Mouse (Mus musculus) heart, adult 11 months (tissue): Measurements from ENCODE around the gene Dleu7.

ENCODE experiments used
- DNase-seq: peaks from one replicate; pipeline ENCODE4 v3.0.0; 2022

Dleu7 gene

DNA sequence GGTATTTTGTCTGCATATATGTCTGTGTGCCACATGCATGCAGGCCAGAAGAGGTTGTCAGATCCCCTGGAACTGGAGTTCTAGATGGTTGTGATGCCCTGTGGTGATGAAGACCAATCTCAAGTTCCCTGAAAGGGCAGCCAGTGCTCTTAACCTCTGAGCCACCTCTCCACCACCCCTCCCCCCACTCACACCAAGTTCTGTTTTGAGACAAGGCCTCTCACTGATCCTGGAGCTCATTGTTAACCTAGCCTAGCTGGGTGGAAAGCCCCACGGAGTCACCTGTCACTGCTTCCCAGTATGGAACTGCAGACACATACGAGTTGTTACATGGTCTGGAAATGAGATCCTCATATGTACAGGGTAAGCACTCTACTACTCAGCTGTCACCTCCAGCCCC is 9.9 kb downstream of the Dleu7 start:
- DNase-seq, result no peak

GRCm38 (mm10) chr14:62273604-62274003 is 19.2 kb downstream of the Dleu7 start:
- no peak for DNase-seq

GRCm38 (mm10) chr14:62270698-62271396 is 22.0 kb downstream of the Dleu7 start:
- DNase-seq, result no peak

DNA sequence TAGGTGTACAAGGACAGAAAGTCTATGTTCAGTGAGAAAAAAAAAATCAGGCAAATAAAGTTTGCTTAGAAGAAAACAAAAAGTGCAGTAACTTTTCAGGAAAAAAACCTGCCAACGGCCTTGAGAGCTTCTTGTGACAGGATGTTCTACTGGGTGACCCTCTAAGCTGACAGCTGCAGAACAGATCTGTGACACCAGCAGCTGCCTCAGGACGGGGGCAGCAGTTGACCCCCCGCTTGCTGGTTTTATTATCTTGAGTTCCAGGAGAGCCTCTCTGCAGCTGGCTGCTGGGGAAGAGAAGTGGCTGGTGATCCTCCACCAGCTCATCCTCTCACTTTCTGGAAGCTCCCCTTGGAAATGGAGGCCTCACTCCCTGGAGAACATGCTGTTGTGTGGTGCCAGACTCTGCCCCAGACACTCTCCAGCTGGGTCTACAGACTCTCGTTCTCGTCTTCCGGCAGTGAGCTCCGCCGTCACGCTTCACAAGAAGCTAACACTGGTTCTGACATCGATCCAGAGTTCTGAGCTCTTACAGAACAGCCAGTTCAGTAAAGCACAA is 33.8 kb downstream of the Dleu7 start:
- DNase-seq, result peak; percentile 94

DNA sequence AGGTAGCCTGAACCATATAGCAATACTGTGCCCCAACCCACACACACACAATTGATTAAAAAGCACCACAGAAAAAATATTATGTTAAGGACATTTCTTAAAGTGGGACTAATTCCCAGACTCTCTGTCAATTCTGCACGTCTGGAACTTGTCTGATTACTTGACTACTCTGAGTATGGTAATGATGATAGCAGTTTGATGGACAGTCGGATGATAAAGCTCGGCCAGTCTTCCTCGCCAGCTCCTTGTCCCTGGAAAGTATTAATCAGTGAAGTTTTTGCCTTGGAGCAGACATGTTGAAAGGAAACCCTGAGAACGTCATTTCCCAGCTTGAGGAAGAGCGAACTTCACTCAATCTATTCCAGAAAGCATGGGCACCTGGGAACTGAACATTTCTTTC is 34.7 kb downstream of the Dleu7 start:
- peak; percentile 63 for DNase-seq

- peak; percentile 88 for DNase-seq
Measured at GRCm38 (mm10) chr14:62256066-62256465, 36.8 kb downstream of the Dleu7 start.

DNA sequence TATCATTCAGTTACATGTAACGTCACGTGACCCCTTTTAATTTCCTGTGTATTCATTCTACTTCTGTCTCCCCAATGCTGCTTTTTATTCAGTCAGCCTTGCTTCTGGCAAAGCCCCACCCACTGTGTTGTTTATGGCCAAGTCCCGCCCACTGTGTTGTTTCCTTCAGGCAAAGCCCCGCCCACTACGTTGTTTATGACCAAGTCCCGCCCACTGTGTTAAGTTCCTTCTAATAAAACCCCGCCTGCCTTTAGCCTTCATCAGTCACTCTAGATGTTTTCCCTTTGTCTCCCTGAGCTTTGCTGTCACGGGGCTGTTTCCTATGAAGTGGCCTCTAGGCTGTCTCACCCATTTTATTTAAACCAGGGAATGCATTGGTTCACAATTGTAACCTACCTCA is 38.5 kb downstream of the Dleu7 start:
- DNase-seq, result peak; percentile 57

DNA sequence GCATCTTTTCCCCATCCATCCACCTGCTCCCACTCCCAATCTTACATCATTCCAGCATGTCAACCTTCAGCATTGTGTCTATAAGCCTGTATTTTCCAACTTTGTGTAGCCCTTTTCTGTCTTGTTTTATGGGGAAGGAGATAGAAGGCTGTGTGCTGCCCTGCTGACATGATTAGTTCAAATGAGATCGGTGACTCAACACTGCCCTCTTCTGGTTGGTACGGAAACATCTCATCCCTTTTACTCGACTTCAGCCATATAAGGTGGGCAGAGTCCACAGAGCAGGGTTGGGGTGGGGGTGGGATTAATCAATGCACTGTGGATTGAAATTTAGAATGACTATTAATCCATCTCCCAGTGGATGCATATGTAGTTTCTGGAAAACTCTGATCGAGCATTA is 40.8 kb downstream of the Dleu7 start:
- DNase-seq, result peak; percentile 92

DNA sequence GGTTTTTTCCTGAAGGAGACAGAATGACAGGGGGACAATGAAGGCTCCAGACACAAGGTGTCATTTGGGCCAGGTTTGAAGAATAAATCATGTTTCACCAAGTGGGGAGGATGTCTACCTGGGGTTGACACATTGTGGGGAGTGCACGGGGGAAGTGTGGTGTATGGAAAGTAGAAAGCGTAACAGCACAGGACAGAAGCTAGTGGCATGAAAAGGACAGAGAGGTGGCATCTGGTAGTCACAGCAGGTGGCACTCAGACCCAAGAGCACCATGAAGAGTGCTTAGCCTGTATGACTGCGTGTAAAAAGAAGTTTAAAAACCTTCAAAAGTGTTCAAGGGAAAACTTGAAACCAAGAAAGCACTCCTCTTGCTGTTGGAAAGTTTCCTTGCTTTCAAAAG is 42.8 kb downstream of the Dleu7 start:
- peak; percentile 67 for DNase-seq

- DNase-seq, result no peak
Measured at GRCm38 (mm10) chr14:62249251-62249650, 43.6 kb downstream of the Dleu7 start.

DNA sequence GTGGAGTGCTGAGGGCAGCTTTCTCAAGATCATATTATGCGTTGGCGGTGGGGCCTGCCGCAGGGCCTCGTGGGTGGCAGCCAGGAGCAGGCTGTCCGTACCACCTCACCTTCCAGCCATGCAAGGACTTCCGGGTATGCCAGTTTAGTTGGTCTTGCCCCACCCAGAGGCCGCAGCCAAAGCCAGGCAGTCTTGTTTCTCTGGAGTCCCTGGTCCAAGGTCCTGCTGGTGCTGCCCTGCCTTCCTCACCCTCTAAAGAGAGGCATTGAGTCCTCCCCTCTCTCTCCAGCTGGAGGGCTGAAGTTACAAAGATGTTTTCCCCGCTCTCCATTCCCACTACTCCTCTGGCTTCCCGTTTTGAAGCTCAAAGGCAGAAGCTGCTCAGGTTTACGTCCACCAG is 44.1 kb downstream of the Dleu7 start:
- peak; percentile 74 for DNase-seq

DNA sequence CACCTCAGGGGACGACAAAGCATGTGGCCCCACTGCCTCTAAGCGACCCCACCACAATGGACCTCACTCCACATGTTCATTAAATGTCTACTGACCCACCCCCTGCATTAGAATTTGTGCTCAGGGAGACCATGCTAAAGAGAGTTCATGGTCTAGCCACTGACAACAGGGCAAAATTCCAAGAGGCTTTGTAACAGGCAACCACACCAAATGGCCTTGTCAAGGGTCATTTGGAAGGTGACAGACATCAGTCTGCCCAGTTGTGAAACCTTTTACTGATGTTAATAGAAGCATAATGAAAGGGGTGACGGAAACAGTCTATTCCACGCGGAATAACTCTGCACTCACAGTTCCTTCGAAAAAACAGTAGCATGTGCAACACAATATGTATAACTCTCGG is 44.5 kb downstream of the Dleu7 start:
- peak; percentile 36 for DNase-seq

- DNase-seq, result peak; percentile 91
Measured at GRCm38 (mm10) chr14:62245557-62245956, 47.3 kb downstream of the Dleu7 start.

DNA sequence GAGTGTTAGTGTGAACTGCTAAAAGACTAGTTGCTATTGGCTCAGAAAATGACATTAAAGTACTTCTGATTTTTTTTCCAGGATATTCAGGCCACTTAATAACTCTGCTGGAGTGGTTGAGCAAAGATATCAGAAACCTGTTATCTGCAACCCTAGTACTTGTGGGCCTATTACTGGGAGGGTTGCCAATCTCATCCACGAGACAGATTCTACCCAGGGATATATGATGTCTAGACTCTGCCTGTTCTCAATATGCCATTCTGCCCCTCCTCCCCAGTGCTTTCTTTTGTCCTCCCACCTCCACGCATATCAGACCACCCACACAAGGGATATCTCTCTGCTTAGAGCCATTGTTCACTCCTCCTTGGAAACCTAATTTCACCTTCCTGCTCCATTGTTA is 49.3 kb downstream of the Dleu7 start:
- peak; percentile 55 for DNase-seq

DNA sequence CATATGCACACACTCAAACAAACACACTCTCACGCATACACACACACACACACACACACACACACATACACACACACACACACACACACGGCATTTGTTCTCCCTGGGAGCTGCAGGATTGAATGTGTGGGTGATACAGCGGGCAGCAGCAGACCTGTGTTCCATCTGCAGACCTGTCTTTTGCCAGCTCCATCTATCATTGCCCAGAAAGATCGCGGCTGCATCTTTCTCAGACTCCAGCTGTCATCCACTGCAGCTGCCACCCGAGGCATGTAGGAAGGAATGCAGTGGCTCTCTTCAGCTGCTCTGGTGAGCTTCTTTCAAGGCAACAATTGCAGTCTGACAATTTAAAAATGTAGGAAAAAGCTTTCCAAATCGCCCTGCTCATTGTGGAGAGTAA is 56.9 kb downstream of the Dleu7 start:
- peak; percentile 53 for DNase-seq

GRCm38 (mm10) chr14:62235214-62235613 is 57.6 kb downstream of the Dleu7 start:
- peak; percentile 41 for DNase-seq

DNA sequence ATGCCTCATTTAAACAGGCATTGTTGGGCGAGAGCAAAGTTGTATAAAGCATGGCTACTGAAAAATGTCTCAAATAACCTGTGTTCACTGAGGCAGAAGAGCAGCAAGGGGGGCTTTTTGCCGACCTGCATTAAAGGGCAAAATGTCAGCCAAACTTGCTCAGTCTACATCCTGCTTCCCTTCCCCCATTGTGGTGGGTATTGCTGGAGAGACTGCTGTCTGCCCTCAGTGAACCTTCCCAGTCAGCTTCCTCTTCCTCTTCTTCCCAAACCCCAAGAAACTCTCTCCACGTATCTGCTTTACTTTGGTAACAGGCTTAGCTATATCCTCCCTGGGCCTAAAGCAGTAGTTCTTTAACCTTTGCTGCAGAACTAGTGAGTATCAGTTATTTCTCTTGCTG is 61.9 kb downstream of the Dleu7 start:
- DNase-seq, result peak; percentile 67

- DNase-seq, result peak; percentile 2
Measured at GRCm38 (mm10) chr14:62227101-62227500, 65.7 kb downstream of the Dleu7 start.

GRCm38 (mm10) chr14:62226576-62227047 is 66.2 kb downstream of the Dleu7 start:
- peak; percentile 82 for DNase-seq
